Mouse (Mus musculus): Measurements from ENCODE around the gene Mrps35.

The Mrps35 gene

GRCm38 (mm10) chr6:147087736-147088135 lies 45.2 kb downstream of the Mrps35 start:
- no peak for DNase-seq (ENCODE audit: low read depth)

- DNase-seq (ENCODE audit: low read depth), result peak; percentile 39
Observed at GRCm38 (mm10) chr6:147088517-147088916, 46.0 kb downstream of the Mrps35 start.

- DNase-seq (ENCODE audit: low read depth), result no peak
Observed at GRCm38 (mm10) chr6:147090191-147090590, 47.6 kb downstream of the Mrps35 start.

DNA sequence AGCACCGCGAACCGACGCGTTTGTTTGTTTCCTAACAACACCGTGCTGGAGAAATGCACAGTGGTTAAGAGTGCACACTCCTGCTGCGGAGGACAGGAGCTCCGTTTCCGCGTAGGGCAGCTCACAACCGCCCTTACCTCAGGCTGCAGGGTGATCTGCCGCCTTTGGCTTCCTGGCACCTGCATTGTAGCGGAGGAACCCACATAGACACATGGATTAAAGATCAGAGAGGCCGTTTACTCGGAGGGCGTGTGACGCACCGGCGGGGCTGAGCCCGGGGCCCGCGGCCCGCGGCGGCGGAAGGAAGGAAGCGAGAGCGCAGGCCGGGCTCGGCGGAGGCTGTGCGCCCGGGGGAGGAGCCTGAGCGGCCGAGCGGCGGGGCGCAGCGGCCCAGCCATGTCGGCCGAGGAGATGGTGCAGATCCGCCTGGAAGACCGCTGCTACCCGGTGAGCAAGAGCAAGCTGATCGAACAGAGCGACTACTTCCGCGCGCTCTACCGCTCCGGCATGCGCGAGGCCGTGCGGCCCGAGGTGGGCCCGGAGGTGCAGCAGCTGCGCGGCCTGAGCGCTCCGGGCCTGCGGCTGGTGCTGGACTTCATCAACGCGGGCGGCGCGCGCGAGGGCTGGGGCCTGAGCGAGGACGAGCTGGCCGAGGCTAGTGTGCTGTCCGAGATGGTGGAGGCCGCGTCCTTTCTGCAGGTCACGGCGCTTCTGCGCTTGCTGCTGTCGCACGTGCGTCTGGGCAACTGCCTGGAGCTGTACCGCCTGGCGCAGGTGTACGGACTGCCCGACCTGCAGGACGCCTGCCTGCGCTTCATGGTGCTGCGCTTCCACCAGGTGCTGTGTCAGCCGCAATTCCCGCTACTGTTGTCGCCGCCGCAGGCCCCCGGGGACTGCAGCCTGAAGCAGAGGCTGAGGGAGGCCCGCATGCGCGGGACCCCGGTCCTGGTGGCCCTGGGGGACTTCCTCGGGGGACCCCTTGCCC lies 48.9 kb downstream of the Mrps35 start, which contains the start of gene Klhl42:
Klhl42 (plus strand) TSS at position 244 of the 985 bp plus-strand sequence.
- peak; percentile 79 for DNase-seq (ENCODE audit: low read depth)

GRCm38 (mm10) chr6:147092136-147092535 lies 49.6 kb downstream of the Mrps35 start:
- DNase-seq (ENCODE audit: low read depth), result peak; percentile 45

DNA sequence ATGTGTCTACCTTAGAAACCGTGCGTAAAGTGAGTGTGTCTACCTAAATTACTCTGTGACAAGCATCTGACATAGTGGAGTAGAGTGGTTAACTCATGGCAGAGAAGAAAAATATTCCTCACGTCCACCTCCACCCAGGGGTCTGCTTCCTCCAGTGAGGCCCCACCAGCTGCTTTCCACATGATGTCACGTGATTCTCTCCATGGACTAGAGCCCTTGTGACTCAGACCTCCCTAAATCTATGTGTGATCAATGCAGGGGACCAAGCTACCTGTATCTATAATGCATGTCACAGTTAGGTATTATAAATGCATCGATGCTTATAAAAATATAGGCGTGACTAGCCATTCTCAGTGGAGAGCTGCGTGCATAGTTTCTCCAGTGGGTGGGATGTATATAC lies 52.2 kb downstream of the Mrps35 start:
- no peak for DNase-seq (ENCODE audit: low read depth)

DNA sequence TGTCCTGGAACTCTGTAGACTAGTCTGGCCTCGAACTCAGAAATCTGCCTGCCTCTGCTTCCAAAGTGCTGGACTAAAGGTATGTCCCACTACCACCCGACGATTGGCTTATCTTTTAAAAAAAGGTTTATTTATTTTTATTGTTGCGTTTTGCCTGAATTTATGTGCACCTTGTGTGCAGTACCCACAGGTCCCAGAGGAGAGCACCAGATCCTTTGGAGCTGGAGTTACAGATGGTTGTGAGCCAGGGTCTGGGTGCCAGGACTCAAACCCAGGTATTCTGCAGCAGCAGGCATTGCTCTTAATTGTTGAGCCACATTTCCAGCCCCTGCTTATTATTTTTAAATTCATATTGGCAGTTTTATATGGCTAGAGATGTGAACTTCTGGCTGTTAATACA lies 53.5 kb downstream of the Mrps35 start:
- no peak for DNase-seq (ENCODE audit: low read depth)

- no peak for DNase-seq (ENCODE audit: low read depth)
Observed at GRCm38 (mm10) chr6:147096934-147097333, 54.4 kb downstream of the Mrps35 start.

- DNase-seq (ENCODE audit: low read depth), result no peak
Observed at GRCm38 (mm10) chr6:147097346-147097929, 54.9 kb downstream of the Mrps35 start.

DNA sequence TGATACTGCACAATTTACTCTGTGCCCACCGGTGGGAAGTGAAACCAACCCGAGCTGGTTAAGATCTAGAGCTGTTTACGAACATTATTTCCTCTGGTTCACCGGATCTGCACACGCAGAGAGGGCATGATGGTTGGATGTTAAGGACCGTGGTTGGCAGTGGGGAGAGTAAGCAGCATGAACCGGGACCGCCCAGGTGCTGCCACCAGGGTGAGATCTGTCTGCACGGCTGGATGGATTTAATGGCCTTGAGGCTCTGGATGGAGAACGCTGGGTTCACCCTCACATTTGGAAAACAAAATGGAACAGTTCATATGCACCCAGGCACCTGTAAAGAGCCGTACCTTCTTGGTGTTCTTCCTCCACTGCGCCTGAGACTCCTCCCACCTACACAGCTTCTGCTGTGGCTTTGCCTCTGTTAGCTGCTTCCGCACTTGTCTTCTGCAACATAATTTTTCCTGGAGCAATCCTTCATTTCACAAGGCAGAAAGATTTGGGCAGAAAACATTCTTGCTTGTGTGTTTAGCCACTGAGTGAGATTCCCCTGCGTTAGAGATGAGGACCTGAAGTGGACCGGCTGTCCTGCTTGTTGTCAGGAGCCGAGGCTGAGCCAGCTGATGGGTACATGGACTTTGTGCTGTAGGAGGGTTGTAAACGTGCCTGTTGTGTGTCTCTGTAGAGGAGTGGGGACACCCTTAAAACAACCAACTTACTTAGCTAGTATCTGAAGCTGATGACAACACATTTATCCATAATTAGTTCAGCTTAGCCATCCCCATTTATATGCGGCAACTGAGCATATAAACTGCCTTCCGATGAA lies 57.1 kb downstream of the Mrps35 start:
- no peak for DNase-seq (ENCODE audit: low read depth)

- peak; percentile 47 for DNase-seq (ENCODE audit: low read depth)
Observed at GRCm38 (mm10) chr6:147102293-147102692, 59.7 kb downstream of the Mrps35 start.

GRCm38 (mm10) chr6:147105529-147105928 lies 63.0 kb downstream of the Mrps35 start:
- no peak for DNase-seq (ENCODE audit: low read depth)

GRCm38 (mm10) chr6:147106716-147107115 lies 64.2 kb downstream of the Mrps35 start:
- DNase-seq (ENCODE audit: low read depth), result no peak

GRCm38 (mm10) chr6:147109283-147109682 lies 66.7 kb downstream of the Mrps35 start:
- DNase-seq (ENCODE audit: low read depth), result no peak

DNA sequence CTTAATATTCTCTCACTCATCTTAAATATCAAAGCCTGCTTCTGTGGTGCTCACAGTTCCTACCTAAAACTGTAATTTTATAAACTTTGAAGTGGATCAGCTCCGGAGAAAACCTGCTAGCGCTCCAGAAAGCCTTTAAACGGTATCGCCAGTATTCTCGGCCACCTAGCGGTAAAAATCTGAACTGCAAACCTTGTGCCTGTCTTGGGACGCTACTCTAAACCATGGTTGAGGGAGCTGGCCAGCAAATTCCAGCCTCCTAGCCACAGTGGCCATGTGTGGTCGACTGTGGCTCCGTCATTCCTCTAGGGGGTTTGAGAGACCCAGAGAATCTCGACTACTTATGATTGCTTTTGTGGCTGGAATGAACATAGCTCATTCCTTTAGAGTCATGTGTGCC lies 74.0 kb downstream of the Mrps35 start:
- peak; percentile 63 for DNase-seq (ENCODE audit: low read depth)

DNA sequence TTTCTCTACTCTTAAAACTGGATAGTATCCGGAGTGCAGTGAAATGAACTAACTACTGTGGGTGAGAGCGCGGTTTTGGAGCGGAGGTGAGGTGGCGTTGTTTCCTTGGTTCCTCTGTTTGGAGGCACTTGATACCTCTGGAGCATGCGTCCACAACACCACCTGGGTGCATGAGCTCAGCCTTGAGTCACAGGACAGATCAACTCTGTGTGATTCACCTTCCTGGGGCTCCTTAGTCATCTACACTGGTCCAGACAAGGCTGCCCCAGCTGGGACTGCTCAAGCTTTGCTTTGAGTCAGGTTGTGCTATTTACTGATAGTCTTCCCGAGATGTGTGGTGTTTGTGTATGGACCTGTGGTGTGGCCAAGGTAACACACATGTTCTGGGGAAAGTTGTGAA lies 75.2 kb downstream of the Mrps35 start:
- peak; percentile 45 for DNase-seq (ENCODE audit: low read depth)

DNA sequence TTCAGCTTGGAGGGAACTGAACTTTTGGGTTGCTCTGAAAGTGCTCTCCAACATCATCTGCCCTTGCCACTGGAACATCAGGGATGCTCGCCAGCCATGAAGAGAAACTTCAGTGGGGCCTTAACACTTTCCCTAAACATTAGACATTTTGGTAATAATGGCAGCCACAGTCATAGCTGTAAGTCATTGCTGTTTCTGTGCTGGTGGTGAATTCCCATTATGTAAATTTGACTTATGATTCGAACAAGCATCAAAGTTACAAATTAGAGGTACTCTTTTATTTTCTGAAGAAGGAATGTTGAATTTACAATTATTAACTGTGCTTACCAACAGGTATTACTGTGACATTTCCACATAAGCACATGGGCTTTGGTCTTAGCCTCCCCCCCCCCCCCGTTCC lies 75.6 kb downstream of the Mrps35 start:
- DNase-seq (ENCODE audit: low read depth), result no peak

DNA sequence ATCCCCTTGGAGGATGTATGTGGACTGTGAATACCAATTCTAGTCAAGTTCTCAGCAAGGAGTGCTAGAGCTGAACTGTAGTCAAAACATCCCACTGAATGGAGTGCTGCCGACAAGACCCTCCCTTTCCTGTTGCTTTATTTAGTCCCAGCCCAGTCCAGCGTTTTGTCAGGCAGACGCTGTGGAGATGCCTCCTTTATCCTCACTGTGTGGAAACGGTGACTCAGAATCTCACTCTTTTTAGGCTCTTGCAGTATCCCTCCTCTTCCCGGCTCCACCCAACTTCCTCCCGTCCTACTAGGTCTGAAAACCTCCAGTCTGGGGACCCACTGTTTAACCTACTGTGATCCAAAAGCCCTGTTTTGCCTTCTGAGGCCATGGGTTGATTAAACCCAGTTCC lies 78.8 kb downstream of the Mrps35 start:
- peak; percentile 63 for DNase-seq (ENCODE audit: low read depth)
